Mouse (Mus musculus) right cerebral cortex, postnatal 14 days (tissue): ENCODE measurements around the gene Ttc33.
A peak's percentile ranks its signal among the peaks of the same experiment; 100 is the strongest.

Experiments used
- DNase-seq: peaks from one replicate; pipeline ENCODE4 v3.0.0; 2022

Gene Ttc33

DNA sequence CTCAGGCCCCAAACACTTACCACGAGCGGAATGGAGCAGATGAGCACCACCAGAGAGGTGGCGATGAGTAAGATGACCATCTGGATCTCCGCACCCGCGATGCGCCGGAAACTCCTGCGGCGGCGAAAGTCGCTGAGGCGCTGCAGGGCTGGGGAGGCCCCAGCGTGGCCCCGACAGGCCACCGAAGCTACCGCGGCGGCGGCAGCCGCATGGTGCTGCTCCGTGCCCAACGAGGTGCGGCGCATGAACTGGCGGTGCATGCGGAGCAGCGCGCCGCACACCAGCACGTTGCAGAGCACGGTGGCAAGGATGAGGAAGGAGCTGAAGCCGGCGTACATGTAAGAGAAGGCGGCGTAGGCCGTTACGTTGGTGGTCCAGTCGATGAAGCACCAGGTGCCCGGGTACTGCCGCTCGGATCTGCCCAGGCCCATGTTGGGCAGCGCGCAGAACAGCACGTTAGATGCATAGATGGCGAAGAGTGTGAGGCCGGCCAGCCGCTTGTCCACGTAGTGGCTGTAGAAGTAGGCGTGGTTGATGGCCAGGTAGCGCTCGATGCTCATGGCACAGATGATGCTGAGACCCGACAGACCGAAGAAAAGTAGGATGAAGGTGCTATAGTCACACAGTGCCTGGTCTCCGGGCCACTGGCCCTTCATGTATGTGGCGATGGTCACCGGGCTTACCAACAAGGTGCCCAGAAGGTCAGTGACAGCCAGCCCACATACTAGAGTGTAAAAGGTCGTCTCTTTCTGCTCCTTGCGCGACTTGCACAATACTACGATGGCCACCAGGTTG, 57.1 kb downstream of the Ttc33 start:
- DNase-seq = peak; percentile 23

DNA sequence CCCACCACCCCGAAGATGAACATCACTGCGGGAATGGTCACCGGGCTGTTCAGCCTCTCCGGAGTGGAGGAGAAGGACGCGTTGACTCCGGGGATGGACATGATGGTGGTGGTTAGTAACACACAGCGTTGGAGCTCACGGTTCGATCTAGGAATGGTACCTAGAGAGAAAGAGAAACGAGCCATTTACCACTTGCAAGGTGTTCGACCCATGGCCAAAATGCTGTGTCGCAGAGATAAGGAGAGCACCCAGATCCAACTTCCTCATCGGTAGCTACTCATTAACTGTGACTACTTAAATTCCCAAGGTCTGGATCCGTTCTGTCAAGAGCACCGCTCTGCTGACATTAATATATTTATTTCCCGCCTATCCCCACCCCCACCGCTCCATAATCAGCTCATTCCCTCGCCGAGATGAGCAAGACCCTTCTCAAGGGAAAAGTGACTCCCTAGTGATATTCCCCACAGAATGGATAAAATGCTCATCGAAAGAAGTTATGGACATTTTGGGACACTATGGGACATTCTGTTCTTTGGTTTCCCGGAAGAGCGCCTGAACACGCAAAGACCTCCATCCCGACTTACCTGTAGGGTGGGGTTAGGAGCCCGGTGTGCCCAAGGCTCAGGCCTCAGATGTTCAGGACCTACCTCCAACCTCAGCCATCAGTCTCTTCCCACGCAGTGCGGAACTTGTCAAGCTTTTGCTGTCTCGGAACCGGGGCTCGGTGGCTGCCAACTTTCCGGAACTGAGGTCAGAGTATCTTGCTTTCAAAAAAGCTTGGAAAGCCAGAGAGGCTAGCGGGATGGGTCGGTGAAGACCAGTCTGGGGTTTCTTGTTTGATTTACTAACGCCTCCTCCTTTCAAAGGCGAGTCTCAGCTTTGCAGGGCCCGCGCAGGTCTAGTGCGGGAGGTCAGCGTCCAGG, 58.0 kb downstream of the Ttc33 start:
- DNase-seq = no peak

DNA sequence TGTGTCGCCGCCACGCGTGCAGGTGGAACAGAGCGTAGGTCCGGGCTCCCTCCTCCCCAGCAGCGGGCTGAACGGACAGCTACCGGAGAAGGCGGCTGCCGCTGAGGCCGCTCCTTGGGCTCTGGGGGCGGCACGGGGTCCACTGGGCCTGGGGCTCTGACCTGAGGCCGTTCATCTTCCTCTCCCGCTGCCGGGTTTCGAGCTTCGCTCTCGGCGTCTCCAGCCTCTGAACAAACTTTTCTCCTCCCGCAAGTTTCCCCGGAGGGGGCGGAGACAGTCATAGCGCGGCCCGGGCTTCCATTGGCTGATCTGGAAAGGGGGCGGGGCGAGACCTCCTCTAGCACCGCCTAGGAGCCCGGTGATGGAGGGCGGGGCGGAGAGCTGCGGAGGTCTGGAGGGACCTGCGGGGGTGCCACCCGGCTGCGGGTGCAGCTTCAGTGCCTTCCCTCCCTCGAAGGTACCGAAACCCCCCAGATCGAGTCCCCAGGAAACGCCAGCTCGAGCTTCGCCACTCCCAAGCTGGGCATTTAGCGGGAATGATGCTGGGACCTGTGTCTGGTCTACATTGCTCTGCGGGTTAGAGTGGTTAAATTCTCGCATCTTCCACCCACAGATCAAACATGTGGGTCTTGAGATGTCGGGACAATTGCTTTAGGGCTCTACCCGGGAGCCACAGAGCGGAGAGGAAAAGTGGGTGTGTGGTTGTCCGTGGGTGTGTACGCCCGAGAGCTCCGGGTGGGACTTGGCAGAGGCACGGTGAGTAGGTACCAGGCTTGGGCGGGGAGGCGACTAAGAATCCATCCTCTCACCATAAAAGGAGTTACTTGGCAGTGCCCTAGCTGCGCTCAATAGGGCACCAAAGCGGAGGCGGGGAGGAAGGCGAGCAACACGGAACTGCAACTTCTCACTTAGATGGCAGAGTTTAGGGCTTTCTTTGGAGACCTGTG, 58.9 kb downstream of the Ttc33 start, which contains the start of gene Ptger4:
Gene Ptger4 (minus strand): TSS at position 229 of the 947 bp plus-strand sequence.
- DNase-seq = peak; percentile 86

- no peak for DNase-seq
These were observed 64.9 kb downstream of the Ttc33 start for GRCm38 (mm10) chr15:5250182-5250581.

DNA sequence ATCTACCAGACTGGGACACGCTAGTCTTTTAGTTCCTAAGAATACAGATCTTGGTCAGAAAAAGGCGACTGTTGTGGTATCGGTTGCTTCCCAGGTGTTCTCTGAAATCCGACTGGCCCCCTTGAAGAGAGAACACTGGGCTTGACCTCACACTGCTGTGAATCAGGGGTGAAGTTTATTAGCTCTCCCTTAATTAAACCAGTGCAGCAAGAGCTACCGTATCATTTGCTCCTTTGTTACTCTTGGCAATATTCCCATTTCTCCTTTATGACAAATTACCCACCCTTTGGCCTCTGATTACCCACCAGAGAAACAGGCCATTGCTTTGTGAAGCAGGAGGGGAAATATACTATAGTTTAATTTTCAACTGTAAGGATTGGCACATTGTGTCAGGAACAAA, 74.9 kb downstream of the Ttc33 start:
- no peak for DNase-seq

DNA sequence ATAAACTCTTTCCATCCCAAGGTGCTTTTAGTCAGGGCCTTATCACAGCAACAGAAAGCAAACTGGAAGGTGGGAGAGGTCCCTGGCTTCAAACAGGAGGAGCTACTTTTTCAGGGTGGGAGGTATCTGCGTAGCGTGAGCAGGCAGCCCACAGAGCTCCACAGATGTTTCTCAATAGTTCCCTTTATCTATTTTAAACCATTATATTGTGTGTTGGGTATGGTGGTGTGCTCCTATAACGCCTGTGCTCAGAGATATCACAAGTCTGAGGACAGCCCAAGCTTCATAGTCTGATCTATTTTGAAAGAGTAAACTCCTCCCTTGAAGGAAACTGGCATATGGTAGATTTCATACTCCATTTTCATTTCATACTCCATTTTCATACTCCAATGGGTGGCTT, 75.7 kb downstream of the Ttc33 start:
- no peak for DNase-seq

DNA sequence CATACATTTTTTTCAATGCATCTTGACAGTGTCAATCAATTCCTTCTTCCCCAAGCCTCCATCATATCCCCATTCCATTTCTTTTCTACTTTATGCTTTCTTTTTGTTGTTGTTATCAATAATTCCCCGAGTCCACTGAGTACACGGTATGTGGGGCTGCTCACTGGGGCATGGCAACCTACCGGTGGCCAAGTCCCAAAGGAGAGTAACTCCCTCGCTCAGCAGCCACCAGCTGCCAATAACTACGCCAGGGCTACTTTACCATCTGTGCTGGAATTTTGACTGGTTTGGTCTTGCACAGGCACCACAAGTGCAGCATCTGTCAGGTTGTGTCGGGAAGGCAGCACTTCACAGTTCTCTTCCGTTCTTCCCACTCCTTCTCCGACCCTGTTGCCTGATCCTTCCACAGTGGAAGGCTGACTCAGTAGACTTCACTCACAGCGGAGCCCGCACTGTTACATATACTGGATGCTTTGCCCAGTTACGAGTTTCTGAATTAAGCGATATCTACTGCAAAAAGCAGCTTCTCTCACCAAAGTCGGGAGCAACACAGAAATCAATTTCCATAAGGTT, 76.9 kb downstream of the Ttc33 start:
- no peak for DNase-seq

- no peak for DNase-seq
These were observed 77.7 kb downstream of the Ttc33 start for GRCm38 (mm10) chr15:5262874-5263504.

GRCm38 (mm10) chr15:5266095-5266494, 80.8 kb downstream of the Ttc33 start:
- no peak for DNase-seq
